Mouse (Mus musculus) MEL (cell line): ENCODE results near the gene Zwilch. TPM values are rescaled to one million over a fixed set of nuclear protein-coding genes. Genes with fewer than 3 reads are reported as not detected.

Experiments used
- DNase-seq: peaks from one replicate; pipeline ENCODE4 v3.0.0; 2011; ENCODE audit warnings: low read depth, low spot score
- H3K27ac ChIP-seq: 2 replicates; pipeline ENCODE4 v1.5.1; 2012; ENCODE audit warnings: low read depth, mild to moderate bottlenecking, control low read depth, low read length, moderate library complexity; ENCODE audit not compliant: control insufficient read depth
- H3K27me3 ChIP-seq, 2 experiments: fragments of 150-350 bp in 1 of 2; sonication (generic) in 1 of 2; 2 replicates each; pipeline ENCODE4 v1.6.1; 2012; ENCODE audit warnings: low read length in 2 of 2, mild to moderate bottlenecking in 2 of 2, improper control_type of control experiment in 1 of 2, moderate library complexity in 1 of 2; ENCODE audit not compliant: insufficient read depth in 2 of 2, control insufficient read depth in 1 of 2
- H3K36me3 ChIP-seq, 2 experiments: 2 replicates each; pipeline ENCODE4 v1.6.1; 2012 to 2014; ENCODE audit warnings: low read length in 2 of 2, improper control_type of control experiment in 1 of 2, inconsistent platforms in 1 of 2, mild to moderate bottlenecking in 1 of 2; ENCODE audit not compliant: insufficient read depth in 2 of 2, control insufficient read depth in 1 of 2
- H3K4me1 ChIP-seq, 2 experiments: fragments of 150-350 bp in 1 of 2; sonication (generic) in 1 of 2; 2 replicates each; pipeline ENCODE4 v1.6.1; 2012; ENCODE audit warnings: low read length in 2 of 2, improper control_type of control experiment in 1 of 2, mild to moderate bottlenecking in 1 of 2; ENCODE audit not compliant: insufficient read depth in 2 of 2, control insufficient read depth in 1 of 2
- H3K4me3 ChIP-seq, 2 experiments: fragments of 150-350 bp in 1 of 2; sonication (generic) in 1 of 2; 2 replicates each; pipeline ENCODE4 v1.5.1; 2012; ENCODE audit warnings: low read depth in 2 of 2, low read length in 2 of 2, mild to moderate bottlenecking in 2 of 2, moderate library complexity in 2 of 2, control low read depth in 1 of 2, improper control_type of control experiment in 1 of 2; ENCODE audit not compliant: control insufficient read depth in 1 of 2, insufficient read depth in 1 of 2
- H3K79me2 ChIP-seq: 2 replicates; pipeline ENCODE4 v1.6.1; 2012; ENCODE audit warnings: mild to moderate bottlenecking, low read length, moderate library complexity; ENCODE audit not compliant: control insufficient read depth, poor library complexity, insufficient read depth
- H3K9ac ChIP-seq: 2 replicates; pipeline ENCODE4 v1.6.1; 2012; ENCODE audit warnings: low read depth, mild to moderate bottlenecking, control low read depth, low read length, moderate library complexity; ENCODE audit not compliant: control insufficient read depth, poor library complexity, severe bottlenecking
- H3K9me3 ChIP-seq: fragments of 150-350 bp; sonication (generic); replicated peaks from 2 replicates; pipeline ENCODE4 v1.6.1; 2012; ENCODE audit warnings: mild to moderate bottlenecking, low read length, improper control_type of control experiment, moderate library complexity; ENCODE audit not compliant: insufficient read depth
- BHLHE40 ChIP-seq: IDR thresholded peaks from 2 replicates; pipeline ENCODE4 v1.6.1; 2012; ENCODE audit warnings: low read depth, mild to moderate bottlenecking, inconsistent platforms, low read length, improper control_type of control experiment, borderline replicate concordance
- CHD2 ChIP-seq: IDR thresholded peaks from 2 replicates; pipeline ENCODE4 v1.6.1; 2011; ENCODE audit warnings: low read length, improper control_type of control experiment
- CTCF ChIP-seq, 3 experiments: IDR thresholded peaks in 2 of 3; conservative IDR thresholded peaks in 1 of 3; 2 replicates each; pipeline ENCODE4 v1.5.1; 2011 to 2012; ENCODE audit warnings: low read length in 3 of 3, low read depth in 2 of 3, mild to moderate bottlenecking in 2 of 3, improper control_type of control experiment in 1 of 3, inconsistent platforms in 1 of 3, mixed read lengths in 1 of 3, moderate library complexity in 1 of 3; ENCODE audit not compliant: control insufficient read depth in 1 of 3, insufficient read depth in 1 of 3, poor library complexity in 1 of 3, severe bottlenecking in 1 of 3
- E2F4 ChIP-seq: IDR thresholded peaks from 2 replicates; pipeline ENCODE4 v1.6.1; 2011; ENCODE audit warnings: low read depth, low read length, improper control_type of control experiment, borderline replicate concordance
- EP300 ChIP-seq, 2 experiments: IDR thresholded peaks; 2 replicates each; pipeline ENCODE4 v1.6.1; 2011; ENCODE audit warnings: improper control_type of control experiment in 2 of 2, low read length in 2 of 2, low read depth in 1 of 2, mild to moderate bottlenecking in 1 of 2
- ETS1 ChIP-seq: IDR thresholded peaks from 2 replicates; pipeline ENCODE4 v1.6.1; 2012; ENCODE audit warnings: low read depth, mild to moderate bottlenecking, inconsistent platforms, low read length, improper control_type of control experiment, moderate library complexity
- GABPA ChIP-seq: IDR thresholded peaks from 2 replicates; pipeline ENCODE4 v1.6.1; 2012; ENCODE audit warnings: low read depth, mild to moderate bottlenecking, inconsistent platforms, low read length, improper control_type of control experiment, moderate library complexity
- GATA1 ChIP-seq: IDR thresholded peaks from 2 replicates; pipeline ENCODE4 v1.6.1; 2011; ENCODE audit warnings: low read depth, low read length, improper control_type of control experiment
- JUND ChIP-seq: IDR thresholded peaks from 2 replicates; pipeline ENCODE4 v1.6.1; 2011; ENCODE audit warnings: low read depth, mild to moderate bottlenecking, improper control_type of control experiment, low read length
- KAT2A ChIP-seq: conservative IDR thresholded peaks from 2 replicates; pipeline ENCODE4 v1.6.1; 2012; ENCODE audit warnings: low read depth, low read length, improper control_type of control experiment, inconsistent platforms
- MAX ChIP-seq: IDR thresholded peaks from 2 replicates; pipeline ENCODE4 v1.6.1; 2011; ENCODE audit warnings: low read length, improper control_type of control experiment
- MYB ChIP-seq: IDR thresholded peaks from 2 replicates; pipeline ENCODE4 v1.6.1; 2011; ENCODE audit warnings: mild to moderate bottlenecking, low read depth, low read length, improper control_type of control experiment
- MYC ChIP-seq: IDR thresholded peaks from 2 replicates; pipeline ENCODE4 v1.6.1; 2011; ENCODE audit warnings: low read depth, mild to moderate bottlenecking, low read length, improper control_type of control experiment, moderate library complexity
- NELFE ChIP-seq: IDR thresholded peaks from 2 replicates; pipeline ENCODE4 v1.6.1; 2011; ENCODE audit warnings: low read depth, low read length, improper control_type of control experiment
- POLR2A ChIP-seq, 2 experiments: IDR thresholded peaks; 2 replicates each; pipeline ENCODE4 v1.6.1; 2011 to 2012; ENCODE audit warnings: low read length in 2 of 2, mild to moderate bottlenecking in 2 of 2, control low read depth in 1 of 2, improper control_type of control experiment in 1 of 2, low read depth in 1 of 2, moderate library complexity in 1 of 2; ENCODE audit not compliant: control insufficient read depth in 1 of 2, insufficient read depth in 1 of 2, poor library complexity in 1 of 2
- RAD21 ChIP-seq: IDR thresholded peaks from 2 replicates; pipeline ENCODE4 v1.6.1; 2011; ENCODE audit warnings: mild to moderate bottlenecking, low read depth, low read length, improper control_type of control experiment
- RCOR1 ChIP-seq: IDR thresholded peaks from 2 replicates; pipeline ENCODE4 v1.6.1; 2012; ENCODE audit warnings: low read depth, mild to moderate bottlenecking, inconsistent platforms, low read length, improper control_type of control experiment
- SIN3A ChIP-seq: IDR thresholded peaks from 2 replicates; pipeline ENCODE4 v1.6.1; 2012; ENCODE audit warnings: low read length, improper control_type of control experiment, inconsistent platforms
- SMC3 ChIP-seq: IDR thresholded peaks from 2 replicates; pipeline ENCODE4 v1.6.1; 2011; ENCODE audit warnings: low read depth, low read length, improper control_type of control experiment
- TBP ChIP-seq: IDR thresholded peaks from 2 replicates; pipeline ENCODE4 v1.8.0; 2011; ENCODE audit warnings: low read depth, low read length, improper control_type of control experiment
- TCF12 ChIP-seq: IDR thresholded peaks from 2 replicates; pipeline ENCODE4 v1.6.1; 2014; ENCODE audit warnings: low read depth, mild to moderate bottlenecking, inconsistent platforms, low read length, improper control_type of control experiment, moderate library complexity
- UBTF ChIP-seq: IDR thresholded peaks from 2 replicates; pipeline ENCODE4 v1.6.1; 2012; ENCODE audit warnings: low read depth, mild to moderate bottlenecking, inconsistent platforms, low read length, improper control_type of control experiment, moderate library complexity, borderline replicate concordance; ENCODE audit not compliant: insufficient read depth
- USF1 ChIP-seq: IDR thresholded peaks from 2 replicates; pipeline ENCODE4 v1.6.1; 2014; ENCODE audit warnings: low read depth, mild to moderate bottlenecking, inconsistent platforms, low read length, improper control_type of control experiment, moderate library complexity
- ZKSCAN1 ChIP-seq: IDR thresholded peaks from 2 replicates; pipeline ENCODE4 v1.6.1; 2012; ENCODE audit warnings: low read depth, mild to moderate bottlenecking, inconsistent platforms, low read length, improper control_type of control experiment, moderate library complexity
- ZMIZ1 ChIP-seq: IDR thresholded peaks from 2 replicates; pipeline ENCODE4 v1.6.1; 2012; ENCODE audit warnings: low read depth, mild to moderate bottlenecking, inconsistent platforms, low read length, improper control_type of control experiment, moderate library complexity
- ZNF384 ChIP-seq: IDR thresholded peaks from 2 replicates; pipeline ENCODE4 v1.6.1; 2012; ENCODE audit warnings: low read depth, mild to moderate bottlenecking, inconsistent platforms, low read length, improper control_type of control experiment
- polyA plus RNA-seq, 2 experiments: library from polyadenylated mRNA; stranded (reverse) in 1 of 2; unstranded in 1 of 2; fragments of >175 nt in 1 of 2; fragments of >200 nt in 1 of 2; gene quantifications; 2 replicates each; pipeline versions ENCODE4 v1.2.1 to v1.2.4; 2012; ENCODE audit warnings: low replicate concordance in 2 of 2, low read depth in 1 of 2; ENCODE audit not compliant: insufficient read length in 2 of 2, insufficient read depth in 1 of 2, missing spikeins in 1 of 2
- total RNA-seq: library from RNA; depleted of rRNA; stranded (reverse); fragments of 300-350 nt; gene quantifications from 2 replicates; pipeline ENCODE4 v1.2.3, GENCODE M21; 2012

Zwilch gene
- total and polyA plus RNA-seq, 3 experiments = 60.6 to 89.2 TPM; not detected in 1

DNA sequence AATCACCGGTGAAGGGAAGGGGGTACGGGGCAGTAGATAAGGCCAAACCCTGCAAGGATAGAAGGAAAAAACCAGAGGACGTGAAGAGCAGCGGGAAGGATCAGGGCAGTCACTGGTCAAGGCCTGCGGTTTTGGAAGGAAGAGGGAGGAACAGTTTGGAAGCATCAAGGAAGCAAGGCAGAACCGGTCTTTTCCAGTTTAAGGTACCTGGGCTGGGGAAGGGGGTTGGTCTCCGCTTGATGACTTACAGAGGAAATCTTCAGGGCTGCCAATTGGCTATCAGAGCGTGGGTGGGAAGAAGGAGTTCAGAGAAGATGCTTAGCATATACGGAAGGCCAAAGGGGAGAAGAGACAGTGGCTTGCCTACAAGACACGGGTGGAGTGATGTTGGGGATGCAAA lies 50.3 kb downstream of the Zwilch start:
- Histone ChIP-seq H3K4me3 (no peak overlapping the region), H3K9ac (no peak overlapping the region), H3K27me3 (no peaks in the 10 kb centered on the region), H3K27ac (no peak overlapping the region), H3K4me1 (peaks cover 0 to 3% of the 10 kb centered on the region in 2 experiments; a peak in 1 of 4 replicates), H3K36me3 (no peaks in the 10 kb centered on the region), H3K79me2 (no peaks in the 10 kb centered on the region), H3K9me3 (no peaks in the 10 kb centered on the region)
- DNase-seq = no peak
- TF ChIP-seq MAX = no peak
- no peak for TF ChIP-seq RAD21

DNA sequence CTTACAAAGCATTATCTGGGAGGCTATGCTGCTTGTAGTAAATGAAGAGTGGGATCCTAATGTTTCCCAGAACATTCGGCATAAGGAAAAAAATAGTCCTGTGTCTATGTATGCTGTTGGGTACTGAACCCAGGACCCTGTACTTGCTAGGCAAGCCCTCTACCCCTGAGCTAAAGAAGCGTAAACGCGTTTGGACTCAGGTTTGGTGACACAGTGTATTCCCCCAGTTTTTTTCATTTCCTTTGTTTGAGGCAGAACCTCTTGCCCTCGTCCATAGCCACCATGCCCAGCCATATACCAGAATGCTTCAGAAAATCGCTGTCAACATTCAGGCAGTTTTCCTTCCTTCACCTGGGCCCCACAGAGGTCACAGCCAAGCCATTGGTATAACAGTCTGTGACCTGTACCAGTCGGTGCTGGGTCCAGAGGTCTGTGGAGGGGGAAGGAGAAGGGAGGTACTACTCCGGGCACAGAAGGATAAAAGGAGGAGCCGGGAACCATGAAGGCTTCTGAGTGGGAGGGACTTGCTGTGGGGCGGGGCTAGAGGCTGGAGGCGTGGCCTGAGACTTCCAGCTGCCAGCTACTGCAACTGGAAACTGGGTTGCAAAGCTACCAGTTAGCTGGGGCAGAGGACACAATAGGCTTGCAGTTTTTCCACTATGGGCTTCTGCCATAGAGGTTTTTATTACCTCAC lies 52.2 kb downstream of the Zwilch start:
- no peaks in the 10 kb centered on the region for H3K9me3 ChIP-seq
- no peaks in the 10 kb centered on the region for H3K36me3 ChIP-seq
- peak overlapping the region; percentile 54 to 58 for H3K4me3 ChIP-seq
- peaks cover 0 to 3% of the 10 kb centered on the region in 2 experiments; a peak in 1 of 4 replicates for H3K4me1 ChIP-seq
- H3K27ac ChIP-seq = no peak overlapping the region
- no peaks in the 10 kb centered on the region for H3K79me2 ChIP-seq
- TF ChIP-seq SIN3A = peak; percentile 29; the same call in 1 of the 2 replicates
- no peak for TF ChIP-seq SMC3
- peak; percentile 94 for TF ChIP-seq TBP
- no peaks in the 10 kb centered on the region for H3K27me3 ChIP-seq
- peak; percentile 91 for DNase-seq
- H3K9ac ChIP-seq = peak overlapping the region; percentile 43

DNA sequence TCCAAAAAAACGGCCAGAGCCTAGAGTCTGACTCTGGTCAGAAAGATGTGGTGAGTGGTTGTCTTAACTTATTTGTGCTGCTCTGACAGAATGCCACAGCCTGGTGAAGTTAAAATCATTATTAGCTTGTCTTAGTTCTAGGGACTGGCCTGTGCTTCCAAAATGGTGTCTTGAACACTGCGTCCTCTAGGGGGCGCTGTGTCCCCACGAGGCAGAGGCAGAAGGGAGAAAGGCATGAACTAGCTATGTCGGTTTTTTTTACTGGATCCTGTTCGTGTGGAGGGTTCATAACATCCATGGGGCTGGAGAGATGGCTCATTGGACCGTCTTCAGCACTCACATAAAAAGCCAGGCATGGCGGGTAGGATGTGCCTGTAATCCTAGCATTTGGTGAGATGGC lies 53.0 kb downstream of the Zwilch start:
- Histone ChIP-seq H3K27me3 (no peaks in the 10 kb centered on the region), H3K4me3 (peak overlapping the region; percentile 54 to 58), H3K4me1 (peaks cover 0 to 3% of the 10 kb centered on the region in 2 experiments; a peak in 1 of 4 replicates), H3K27ac (no peak overlapping the region), H3K79me2 (no peaks in the 10 kb centered on the region), H3K36me3 (no peaks in the 10 kb centered on the region), H3K9me3 (no peaks in the 10 kb centered on the region), H3K9ac (peak overlapping the region; percentile 43; the same call in 1 of the 2 replicates)
- peak; percentile 92 for DNase-seq
- TF ChIP-seq RAD21 (peak; percentile 95), MYB (no peak), BHLHE40 (0 out of 2 replicates have a peak, but pooled peaks have one; percentile 22), USF1 (no peak), MYC (peak; percentile 92), JUND (no peak), CHD2 (no peak), CTCF (IDR thresholded peaks at IDR 0.05 in 2 of 3, conservative IDR thresholded peaks at IDR 0.05 in 1 of 3; ENCODE audit: control insufficient read depth in 1 of 3, insufficient read depth in 1 of 3, low read depth in 2 of 3, low read length in 3 of 3, poor library complexity in 1 of 3, severe bottlenecking in 1 of 3) (peak; percentile 96 to 98 (median 98)), NELFE (no peak), ZMIZ1 (no peak), ZNF384 (peak; percentile 94), GABPA (no peak), ETS1 (no peak), TCF12 (0 out of 2 replicates have a peak, but pooled peaks have one; percentile 10), E2F4 (no peak), RCOR1 (no peak), SMC3 (peak; percentile 79), KAT2A (no peak), EP300 (IDR thresholded peaks at IDR 0.05; ENCODE audit: low read depth in 1 of 2, low read length in 2 of 2) (no peak), GATA1 (no peak), UBTF (no peak), POLR2A (IDR thresholded peaks at IDR 0.05; ENCODE audit: control insufficient read depth in 1 of 2, insufficient read depth in 1 of 2, low read depth in 1 of 2, low read length in 2 of 2, poor library complexity in 1 of 2) (no peak), ZKSCAN1 (no peak)
